Mouse (Mus musculus) neural tube, embryonic 11.5 days (tissue): ENCODE measurements at regions not wholly inside any gene's neighbourhood (a gene's known extent, or its start where the extent isn't known, plus 50 kb on each side); places are given as distances from the start of the nearest gene placed in this dataset.

Source experiments
- ATAC-seq: fragments of 200-750 bp; cut with Nextera tagmentation; 2 replicates; pipeline ENCODE4 v1.8.0; 2017; ENCODE audit warnings: moderate number of reproducible peaks, mild to moderate bottlenecking, moderate TSS enrichment, moderate library complexity; ENCODE audit not compliant: insufficient read depth, low FRiP score, low TSS enrichment
- DNase-seq: peaks from one replicate; pipeline ENCODE4 v3.0.0-alpha.2; 2015; ENCODE audit warnings: low spot score
- H3K27ac ChIP-seq: fragments of 300-500 bp; sonication (generic); 2 replicates; pipeline ENCODE4 v1.5.1; 2014; ENCODE audit warnings: low read depth, mild to moderate bottlenecking, low read length
- H3K27me3 ChIP-seq: fragments of 300-500 bp; sonication (generic); 2 replicates; pipeline ENCODE4 v1.6.1; 2014; ENCODE audit warnings: mild to moderate bottlenecking, low read length, mixed read lengths; ENCODE audit not compliant: control insufficient read depth, insufficient read depth
- H3K36me3 ChIP-seq: fragments of 300-500 bp; sonication (generic); 2 replicates; pipeline ENCODE4 v1.6.1; 2014; ENCODE audit warnings: mild to moderate bottlenecking, low read length, moderate library complexity, mixed read lengths; ENCODE audit not compliant: control insufficient read depth, insufficient read depth
- H3K4me1 ChIP-seq: fragments of 300-500 bp; sonication (generic); 2 replicates; pipeline ENCODE4 v1.6.1; 2014; ENCODE audit warnings: low read length, mixed read lengths; ENCODE audit not compliant: control insufficient read depth, insufficient read depth
- H3K4me2 ChIP-seq: fragments of 300-500 bp; sonication (generic); 2 replicates; pipeline ENCODE4 v1.6.1; 2014; ENCODE audit warnings: low read depth, mild to moderate bottlenecking, moderate library complexity
- H3K4me3 ChIP-seq: fragments of 300-500 bp; sonication (generic); 2 replicates; pipeline ENCODE4 v1.5.1; 2014; ENCODE audit warnings: low read depth, low read length
- H3K9ac ChIP-seq: fragments of 300-500 bp; sonication (generic); 2 replicates; pipeline ENCODE4 v1.6.1; 2014; ENCODE audit warnings: mild to moderate bottlenecking, low read length
- H3K9me3 ChIP-seq: fragments of 300-500 bp; sonication (generic); 2 replicates; pipeline ENCODE4 v1.6.1; 2016; ENCODE audit warnings: low read length; ENCODE audit not compliant: control insufficient read depth
- WGBS: fragments of 180-500 bp; shearing (Covaris S2); extraction: QIAGEN DNeasy Blood & Tissue Kit; methylation state at CpG from one replicate; pipeline ENCODE4 v1.1.7; 2014; 5-methylcytosine and 5-hydroxymethylcytosine counted together

DNA sequence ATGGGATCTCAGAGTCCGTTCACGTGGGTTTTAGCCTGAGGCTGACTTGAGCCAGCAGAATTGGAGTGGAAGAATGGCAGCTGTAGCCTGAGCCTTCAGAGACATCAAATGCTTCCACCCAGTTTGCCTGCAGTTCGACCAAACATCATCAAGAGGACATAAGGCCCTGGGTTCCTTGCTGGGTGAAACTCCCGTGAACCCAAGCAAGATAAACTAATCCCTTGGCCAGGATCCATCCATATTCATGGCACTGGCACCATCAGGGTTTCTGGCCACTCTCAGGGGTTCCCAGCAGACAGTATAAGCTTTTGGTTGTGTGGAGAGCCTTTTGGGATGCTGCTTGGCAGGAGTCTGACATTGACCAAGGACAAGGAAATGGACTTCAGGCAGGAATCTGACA, 77.7 kb upstream of the Krtap11-1 start:
- no peak overlapping the region for H3K9ac ChIP-seq

DNA sequence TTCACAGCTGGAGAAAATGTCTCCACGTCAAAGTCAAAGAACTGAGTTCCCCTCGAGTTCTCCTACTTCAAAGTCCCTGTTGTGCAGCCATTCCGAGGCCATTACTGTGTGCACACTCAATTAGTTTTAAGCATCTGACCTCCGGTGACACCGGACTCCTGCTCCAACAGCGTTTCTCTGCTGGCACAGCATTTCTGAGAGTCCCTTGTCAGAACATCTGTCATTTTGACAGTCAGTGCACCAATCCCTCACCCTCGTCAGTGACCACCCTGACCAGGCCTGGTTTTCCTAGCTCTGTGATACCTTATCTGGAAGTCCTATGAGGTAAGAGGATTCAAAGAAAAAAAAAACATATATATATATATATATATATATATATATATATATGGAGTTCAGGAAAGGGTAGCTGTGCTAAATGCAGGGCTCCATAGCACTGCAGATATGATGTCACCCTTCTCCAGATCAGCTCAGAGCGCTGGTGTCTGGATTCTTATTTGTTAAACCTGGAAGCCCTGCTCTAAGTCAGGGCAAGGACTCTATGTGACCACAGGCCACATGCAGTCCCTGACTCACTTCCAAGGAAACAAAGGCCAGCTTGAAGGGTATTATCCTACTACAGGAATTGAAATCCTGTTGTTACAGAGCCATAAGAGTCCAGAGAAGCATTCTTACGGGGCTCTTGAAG, 63.1 kb upstream of the Krtap11-1 start:
- no peak overlapping the region for H3K27ac ChIP-seq
- WGBS: 30% methylated on average over 9 of the region's 9 CpGs
- H3K27me3 ChIP-seq: no peaks in the 10 kb centered on the region
- no peaks in the 10 kb centered on the region for H3K9me3 ChIP-seq
- no peak overlapping the region for H3K4me3 ChIP-seq
- DNase-seq: peak; percentile 42
- no peak overlapping the region for H3K4me2 ChIP-seq
- ATAC-seq: no peak; the same call in 1 of the 2 replicates
- H3K9ac ChIP-seq: no peak overlapping the region
- no peaks in the 10 kb centered on the region for H3K4me1 ChIP-seq
- no peaks in the 10 kb centered on the region for H3K36me3 ChIP-seq

More for the DNA sequence above, 77.7 kb upstream of the Krtap11-1 start:
- H3K4me1 ChIP-seq: no peaks in the 10 kb centered on the region
- 81% methylated on average over 4 of the region's 4 CpGs for WGBS
- H3K27ac ChIP-seq: no peak overlapping the region
- H3K27me3 ChIP-seq: no peaks in the 10 kb centered on the region
- ATAC-seq (no peak), DNase-seq (no peak)
- no peak overlapping the region for H3K4me3 ChIP-seq
- H3K9me3 ChIP-seq: no peaks in the 10 kb centered on the region
- H3K4me2 ChIP-seq: no peak overlapping the region
- H3K36me3 ChIP-seq: no peaks in the 10 kb centered on the region

DNA sequence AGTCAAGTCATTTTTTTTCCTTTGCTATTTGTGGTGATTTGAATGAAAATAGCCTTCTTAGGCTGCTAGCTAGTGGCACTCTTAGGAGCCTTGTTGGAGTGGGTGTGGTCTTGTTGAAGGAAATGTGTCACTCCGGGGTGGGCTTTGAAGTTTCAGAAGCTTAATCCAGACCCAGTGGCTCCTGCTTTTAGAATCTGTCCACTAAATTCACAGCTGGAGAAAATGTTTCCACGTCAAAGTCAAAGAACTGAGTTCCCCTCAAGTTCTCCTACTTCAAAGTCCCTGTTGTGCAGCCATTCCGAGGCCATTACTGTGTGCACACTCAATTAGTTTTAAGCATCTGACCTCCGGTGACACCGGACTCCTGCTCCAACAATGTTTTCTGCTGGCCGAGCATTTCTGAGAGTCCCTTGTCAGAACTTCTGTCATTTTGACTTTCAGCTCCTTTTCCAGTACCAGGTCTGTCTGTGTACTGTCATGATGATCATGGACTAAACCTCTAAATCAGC, 61.2 kb upstream of the Krtap11-1 start:
- Histone ChIP-seq H3K27me3 (no peaks in the 10 kb centered on the region), H3K4me2 (no peak overlapping the region), H3K9ac (no peak overlapping the region), H3K9me3 (no peaks in the 10 kb centered on the region), H3K27ac (no peak overlapping the region), H3K4me1 (no peaks in the 10 kb centered on the region), H3K4me3 (no peak overlapping the region), H3K36me3 (no peaks in the 10 kb centered on the region)
- ATAC-seq (no peak), DNase-seq (no peak)
- WGBS: 39% methylated on average over 6 of the region's 6 CpGs

- no peak overlapping the region for H3K4me2 ChIP-seq
- H3K9me3 ChIP-seq: no peaks in the 10 kb centered on the region
- H3K4me1 ChIP-seq: no peaks in the 10 kb centered on the region
- no peak overlapping the region for H3K27ac ChIP-seq
- no peak for ATAC-seq
- no peak for DNase-seq
- 94% methylated on average over 9 of the region's 9 CpGs for WGBS
- H3K36me3 ChIP-seq: no peaks in the 10 kb centered on the region
- H3K4me3 ChIP-seq: no peak overlapping the region
- no peaks in the 10 kb centered on the region for H3K27me3 ChIP-seq
- H3K9ac ChIP-seq: no peak overlapping the region
These were observed 60.6 kb upstream of the Krtap11-1 start for GRCm38 (mm10) chr16:89631396-89632113.

GRCm38 (mm10) chr16:89625710-89626109, 54.7 kb upstream of the Krtap11-1 start:
- Histone ChIP-seq H3K9ac (no peak overlapping the region), H3K27ac (no peak overlapping the region), H3K4me3 (no peak overlapping the region), H3K4me1 (no peaks in the 10 kb centered on the region), H3K4me2 (no peak overlapping the region), H3K27me3 (no peaks in the 10 kb centered on the region), H3K9me3 (no peaks in the 10 kb centered on the region), H3K36me3 (no peaks in the 10 kb centered on the region)
- DNase-seq (no peak), ATAC-seq (no peak)
- WGBS: 92% methylated on average over 12 of the region's 12 CpGs

- Histone ChIP-seq H3K9me3 (no peaks in the 10 kb centered on the region), H3K36me3 (no peaks in the 10 kb centered on the region), H3K4me2 (no peak overlapping the region), H3K9ac (no peak overlapping the region), H3K4me1 (no peaks in the 10 kb centered on the region), H3K27me3 (no peaks in the 10 kb centered on the region), H3K4me3 (no peak overlapping the region), H3K27ac (no peak overlapping the region)
- 92% methylated on average over 12 of the region's 12 CpGs for WGBS
- ATAC-seq (no peak), DNase-seq (no peak)
These were observed 54.3 kb upstream of the Krtap11-1 start for GRCm38 (mm10) chr16:89625253-89625652.
